Mouse (Mus musculus) liver, adult 2 months (tissue): ENCODE results near the gene Abcc5.

ENCODE experiments used
- CTCF ChIP-seq: fragments of 200-500 bp; IDR thresholded peaks from 2 replicates; pipeline ENCODE4 v1.5.1; 2011; ENCODE audit warnings: low read depth, low read length, control low read depth
- POLR2A ChIP-seq: fragments of 200-500 bp; IDR thresholded peaks from 2 replicates; pipeline ENCODE4 v1.6.1; 2011; ENCODE audit warnings: low read length, control low read depth; ENCODE audit not compliant: insufficient read depth; ENCODE audit errors: extremely low read depth

DNA sequence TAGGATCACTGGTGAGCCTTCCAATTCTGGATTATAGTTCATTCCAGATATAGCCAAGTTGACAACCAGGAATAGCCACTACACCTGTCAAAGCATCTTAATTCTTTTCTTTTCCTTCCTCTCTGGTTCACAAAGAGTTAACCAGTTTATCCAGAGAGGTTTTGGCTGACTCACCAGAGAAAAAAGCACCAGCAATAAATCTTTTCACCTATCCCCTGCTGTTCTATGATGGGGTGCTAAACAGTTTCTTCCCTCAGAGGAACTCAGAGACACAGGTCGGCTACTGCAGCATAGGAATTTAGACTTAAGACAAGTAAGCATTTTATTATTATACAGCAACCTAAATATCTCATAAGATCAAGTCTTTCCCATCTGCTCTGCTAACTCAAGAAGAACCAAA lies 29.9 kb upstream of the Abcc5 start:
- TF ChIP-seq CTCF (no peak), POLR2A (no peak)
